Mouse (Mus musculus) spleen, postnatal 0 days (tissue): ENCODE data around the gene Hras. TPM values are rescaled to one million over a fixed set of nuclear protein-coding genes. Genes with fewer than 3 reads are reported as not detected.
A peak's percentile ranks its signal among the peaks of the same experiment; 100 is the strongest.

Experiments used
- microRNA counts: library from miRNA; unstranded; fragments of <30 nt; microRNA quantifications from one replicate; lab custom pipeline; 2015
- polyA plus RNA-seq: library from polyadenylated mRNA; unstranded; fragments of >200 nt; fragmentation: Nextera tagmentation; extraction: Ambion mirVana; gene quantifications from 2 replicates; pipeline ENCODE4 v1.2.1, GENCODE M21; 2015

Hras gene
- polyA plus RNA-seq, result 62.2 and 63.7 TPM in 2 replicates

GRCm38 (mm10) chr7:141193948-141194347 is at the start of gene Hras, which contains the start of gene Lrrc56:
Gene Hras, minus strand, starts transcription at chr7:141194005.
Gene Lrrc56, plus strand, starts transcription at chr7:141194157.

GRCm38 (mm10) chr7:141228279-141229067 is 34.7 kb upstream of the Hras start, which contains the start of gene Phrf1:
Gene Phrf1, plus strand, starts transcription at chr7:141228784.

GRCm38 (mm10) chr7:141215101-141215879 is 21.5 kb upstream of the Hras start, which contains the start of gene Rassf7:
Gene Rassf7, plus strand, starts transcription at chr7:141215860.

GRCm38 (mm10) chr7:141213605-141214235 is 19.9 kb upstream of the Hras start, which contains the start of gene Lmntd2:
Gene Lmntd2, minus strand, starts transcription at chr7:141214080.

GRCm38 (mm10) chr7:141172116-141173006 is 21.4 kb downstream of the Hras start, which contains the start of gene Rnh1:
Gene Rnh1, minus strand, starts transcription at chr7:141172857.

MicroRNAs encoded within 50 kb of the gene (microRNA counts, 519-probe panel; counts per million panel counts)
- 6,251 counts per million, percentile 53 among the panel's probes with 10 or more counts for microRNA mmu-miR-210 (lab: Ali Mortazavi, UCI)

Other genes starting within 250 kb of the Hras start
- gene Ifitm5, start 243.7 kb downstream of the Hras start, polyA plus RNA-seq, result 0.97 and 1.4 TPM in 2 replicates
- 0.40 TPM in 1 of 2 replicates, not detected in the other for gene Gm45717, start 238.1 kb downstream of the Hras start, polyA plus RNA-seq
- 630 and 797 TPM in 2 replicates for gene Ifitm2, start 238.0 kb downstream of the Hras start, polyA plus RNA-seq
- 143 and 182 TPM in 2 replicates for gene Ifitm1, start 226.8 kb downstream of the Hras start, polyA plus RNA-seq
- 384 and 520 TPM in 2 replicates for gene Ifitm3, start 183.2 kb downstream of the Hras start, polyA plus RNA-seq
- 94.2 and 145 TPM in 2 replicates for gene Ifitm6, start 176.1 kb downstream of the Hras start, polyA plus RNA-seq
- gene Gm17387, start 164.9 kb downstream of the Hras start, polyA plus RNA-seq, result not detected in 2 replicates
- gene B4galnt4, start 132.9 kb downstream of the Hras start, polyA plus RNA-seq, result 0.29 and 0.49 TPM in 2 replicates
- 2.2 and 3.6 TPM in 2 replicates for gene Pkp3, start 115.8 kb downstream of the Hras start, polyA plus RNA-seq
- gene Sigirr, start 93.4 kb downstream of the Hras start, polyA plus RNA-seq, result 8.6 and 9.9 TPM in 2 replicates
- gene Ano9, start 76.2 kb downstream of the Hras start, polyA plus RNA-seq, result 0.29 and 0.60 TPM in 2 replicates
- gene Ptdss2, start 71.6 kb downstream of the Hras start, polyA plus RNA-seq, result 137 and 167 TPM in 2 replicates
- gene Rnh1, start 21.1 kb downstream of the Hras start, polyA plus RNA-seq, result 61.3 and 72.7 TPM in 2 replicates
- 4.3 and 4.7 TPM in 2 replicates for gene Lrrc56, start 152 bp upstream of the Hras start, polyA plus RNA-seq
- gene Lmntd2, start 20.1 kb upstream of the Hras start, polyA plus RNA-seq, result 0.22 and 0.33 TPM in 2 replicates
- 9.9 and 12.2 TPM in 2 replicates for gene Rassf7, start 21.9 kb upstream of the Hras start, polyA plus RNA-seq
- 32.7 and 37.2 TPM in 2 replicates for gene Phrf1, start 34.8 kb upstream of the Hras start, polyA plus RNA-seq
- 32.5 and 46.0 TPM in 2 replicates for gene Irf7, start 72.5 kb upstream of the Hras start, polyA plus RNA-seq
- 0.07 and 0.11 TPM in 2 replicates for gene Cdhr5, start 82.8 kb upstream of the Hras start, polyA plus RNA-seq
- gene Sct, start 85.1 kb upstream of the Hras start, polyA plus RNA-seq, result 10.2 and 15.9 TPM in 2 replicates
- gene Drd4, start 98.0 kb upstream of the Hras start, polyA plus RNA-seq, result 0.10 and 0.55 TPM in 2 replicates
- gene Deaf1, start 133.7 kb upstream of the Hras start, polyA plus RNA-seq, result 26.7 and 31.4 TPM in 2 replicates
- gene Tmem80, start 133.7 kb upstream of the Hras start, polyA plus RNA-seq, result 25.3 and 26.4 TPM in 2 replicates
- 1.6 and 2.0 TPM in 2 replicates for gene Eps8l2, start 144.9 kb upstream of the Hras start, polyA plus RNA-seq
- 532 and 557 TPM in 2 replicates for gene Taldo1, start 198.2 kb upstream of the Hras start, polyA plus RNA-seq
- gene Gatd1, start 220.1 kb upstream of the Hras start, polyA plus RNA-seq, result 27.9 and 38.0 TPM in 2 replicates
- 0.17 TPM in 1 of 2 replicates, not detected in the other for gene Cend1, start 235.5 kb upstream of the Hras start, polyA plus RNA-seq
- gene Slc25a22, start 243.9 kb upstream of the Hras start, polyA plus RNA-seq, result 9.6 and 12.0 TPM in 2 replicates